Mouse (Mus musculus) forebrain, embryonic 12.5 days (tissue): Measurements from ENCODE around the gene Plekha3. TPM values are rescaled to one million over a fixed set of nuclear protein-coding genes. Genes with fewer than 3 reads are reported as not detected.

Source experiments
- polyA plus RNA-seq: library from polyadenylated mRNA; unstranded; fragments of >200 nt; fragmentation: Nextera tagmentation; extraction: Ambion mirVana; gene quantifications from 2 replicates; pipeline ENCODE4 v1.2.1, GENCODE M21; 2016

Plekha3 gene
- polyA plus RNA-seq, 1 experiment from 2014 or later: 14.7 TPM

Other genes starting within 250 kb of the Plekha3 start
- gene Prkra, start 27.3 kb upstream of the Plekha3 start, polyA plus RNA-seq: 92.2 and 93.9 TPM in 2 replicates
- gene Pjvk, start 26.8 kb upstream of the Plekha3 start, polyA plus RNA-seq: 0.91 and 1.3 TPM in 2 replicates
- 13.0 and 16.9 TPM in 2 replicates for gene Fkbp7, start 2.2 kb upstream of the Plekha3 start, polyA plus RNA-seq